Mouse (Mus musculus) spleen, postnatal 14 days (tissue): ENCODE measurements around the gene Rpl36al.

Experiments
- DNase-seq, 2 experiments: peaks; one replicate each; pipeline ENCODE4 v3.0.0; 2021 to 2022; ENCODE audit warnings: low spot score in 2 of 2

The Rpl36al gene

GRCm38 (mm10) chr12:69183583-69184308 is at the start of gene Rpl36al, which contains the start of gene Mgat2:
Gene Rpl36al, minus strand, starts transcription at chr12:69184083.
Gene Mgat2, plus strand, starts transcription at chr12:69184157.
- peak; percentile 98 to 99 for DNase-seq

- peak in 1 of 2 experiments; percentile 44 for DNase-seq
These were observed 45.4 kb upstream of the Rpl36al start for GRCm38 (mm10) chr12:69229251-69229650.

- DNase-seq: peak; percentile 82 to 85
These were observed 44.0 kb upstream of the Rpl36al start, which contains the start of gene Pole2 for GRCm38 (mm10) chr12:69227776-69228466. Gene Pole2, minus strand, starts transcription at chr12:69228195.

GRCm38 (mm10) chr12:69220613-69221277 is 36.9 kb upstream of the Rpl36al start:
- no peak for DNase-seq

- DNase-seq: no peak
These were observed 32.7 kb upstream of the Rpl36al start for GRCm38 (mm10) chr12:69216587-69216986.

GRCm38 (mm10) chr12:69215000-69215785 is 31.3 kb upstream of the Rpl36al start:
- DNase-seq: no peak

GRCm38 (mm10) chr12:69214393-69214792 is 30.5 kb upstream of the Rpl36al start:
- no peak for DNase-seq

- DNase-seq: no peak
These were observed 29.4 kb upstream of the Rpl36al start for GRCm38 (mm10) chr12:69213186-69213777.

GRCm38 (mm10) chr12:69211057-69211456 is 27.2 kb upstream of the Rpl36al start:
- DNase-seq: no peak

- DNase-seq: no peak
These were observed 26.4 kb upstream of the Rpl36al start for GRCm38 (mm10) chr12:69210056-69210979.

- DNase-seq: no peak
These were observed 24.6 kb upstream of the Rpl36al start for GRCm38 (mm10) chr12:69208520-69208919.

- DNase-seq: no peak
These were observed 24.0 kb upstream of the Rpl36al start for GRCm38 (mm10) chr12:69207926-69208325.

GRCm38 (mm10) chr12:69207396-69207795 is 23.5 kb upstream of the Rpl36al start:
- no peak for DNase-seq

GRCm38 (mm10) chr12:69204052-69204833 is 20.4 kb upstream of the Rpl36al start, which contains the start of gene Gm49384:
Gene Gm49384, minus strand, starts transcription at chr12:69204267.
- DNase-seq: no peak

- DNase-seq: no peak
These were observed 15.1 kb upstream of the Rpl36al start for GRCm38 (mm10) chr12:69198985-69199384.

GRCm38 (mm10) chr12:69198164-69198535 is 14.3 kb upstream of the Rpl36al start, which contains the start of gene Dnaaf2:
Gene Dnaaf2, minus strand, starts transcription at chr12:69198429.
- peak; percentile 42 to 62 for DNase-seq

- peak in 1 of 2 experiments; percentile 25 for DNase-seq
These were observed 13.7 kb upstream of the Rpl36al start for GRCm38 (mm10) chr12:69197378-69198163.
